Mouse (Mus musculus) urinary bladder, adult 2 months (tissue): ENCODE results near the gene 1700030K09Rik. TPM values are rescaled to one million over a fixed set of nuclear protein-coding genes. Genes with fewer than 3 reads are reported as not detected.

Experiments
- DNase-seq: peaks from one replicate; pipeline ENCODE4 v3.0.0; 2022; ENCODE audit warnings: low spot score
- polyA plus RNA-seq: library from polyadenylated mRNA; depleted of rRNA; stranded (reverse); fragments of >200 nt; gene quantifications from 2 replicates; pipeline ENCODE4 v1.2.3, GENCODE M21; 2012

Gene 1700030K09Rik
- polyA plus RNA-seq, 1 experiment: 9.3 TPM

GRCm38 (mm10) chr8:72459881-72460533 lies 16.3 kb downstream of the 1700030K09Rik start:
- DNase-seq: no peak

- no peak for DNase-seq
Observed at GRCm38 (mm10) chr8:72464211-72464610, 20.5 kb downstream of the 1700030K09Rik start.

GRCm38 (mm10) chr8:72469243-72469642 lies 25.6 kb downstream of the 1700030K09Rik start:
- DNase-seq: no peak

GRCm38 (mm10) chr8:72469984-72470383 lies 26.3 kb downstream of the 1700030K09Rik start:
- DNase-seq: no peak

- DNase-seq: no peak
Observed at GRCm38 (mm10) chr8:72470684-72471083, 27.0 kb downstream of the 1700030K09Rik start.

GRCm38 (mm10) chr8:72474826-72475546 lies 31.3 kb downstream of the 1700030K09Rik start, which contains the start of gene Cherp:
Gene Cherp, minus strand, starts transcription at chr8:72475226.
- DNase-seq: peak; percentile 95

GRCm38 (mm10) chr8:72485456-72486199 lies 41.9 kb downstream of the 1700030K09Rik start:
- no peak for DNase-seq

- DNase-seq: no peak
Observed at GRCm38 (mm10) chr8:72487014-72487413, 43.3 kb downstream of the 1700030K09Rik start.

- DNase-seq: no peak
Observed at GRCm38 (mm10) chr8:72491017-72491416, 47.3 kb downstream of the 1700030K09Rik start.

GRCm38 (mm10) chr8:72491680-72492621 lies 48.3 kb downstream of the 1700030K09Rik start, which contains the start of gene Slc35e1:
Gene Slc35e1, minus strand, starts transcription at chr8:72492614.
- DNase-seq: no peak

- peak; percentile 99 for DNase-seq
Observed at GRCm38 (mm10) chr8:72492622-72493081, 49.0 kb downstream of the 1700030K09Rik start.

GRCm38 (mm10) chr8:72493381-72493780 lies 49.7 kb downstream of the 1700030K09Rik start:
- no peak for DNase-seq

- DNase-seq: no peak
Observed at GRCm38 (mm10) chr8:72495411-72496111, 51.9 kb downstream of the 1700030K09Rik start.

GRCm38 (mm10) chr8:72496217-72496616 lies 52.5 kb downstream of the 1700030K09Rik start:
- DNase-seq: no peak

GRCm38 (mm10) chr8:72497911-72498310 lies 54.2 kb downstream of the 1700030K09Rik start:
- no peak for DNase-seq

GRCm38 (mm10) chr8:72498527-72498926 lies 54.8 kb downstream of the 1700030K09Rik start:
- no peak for DNase-seq

GRCm38 (mm10) chr8:72499521-72500284 lies 56.0 kb downstream of the 1700030K09Rik start:
- DNase-seq: no peak

GRCm38 (mm10) chr8:72500521-72500931 lies 56.8 kb downstream of the 1700030K09Rik start:
- no peak for DNase-seq

GRCm38 (mm10) chr8:72504137-72504536 lies 60.5 kb downstream of the 1700030K09Rik start:
- DNase-seq: no peak
